Mouse (Mus musculus): ENCODE results near the gene Tbc1d22a.

GRCm38 (mm10) chr15:86449236-86449635 is 235.0 kb downstream of the Tbc1d22a start:
- TF ChIP-seq CTCF (IDR thresholded peaks at IDR 0.05; ENCODE audit: low read depth) (no peak), EP300 (IDR thresholded peaks at IDR 0.05; ENCODE audit: low read depth) (no peak)

Measured in heart, postnatal 0 days (tissue).